Mouse (Mus musculus) hindbrain, embryonic 13.5 days (tissue): Measurements from ENCODE around the gene Gm10320. TPM values are rescaled to one million over a fixed set of nuclear protein-coding genes. Genes with fewer than 3 reads are reported as not detected.

ENCODE experiments used
- ATAC-seq: fragments of 200-750 bp; cut with Nextera tagmentation; 2 replicates; pipeline ENCODE4 v1.8.0; 2017; ENCODE audit warnings: moderate TSS enrichment; ENCODE audit not compliant: low FRiP score
- H3K27ac ChIP-seq: fragments of 300-500 bp; sonication (generic); 2 replicates; pipeline ENCODE4 v1.5.1; 2015; ENCODE audit warnings: inconsistent platforms, mild to moderate bottlenecking, moderate library complexity
- H3K27me3 ChIP-seq: fragments of 300-500 bp; sonication (generic); 2 replicates; pipeline ENCODE4 v1.6.1; 2015; ENCODE audit warnings: mild to moderate bottlenecking, inconsistent platforms
- H3K36me3 ChIP-seq: fragments of 300-500 bp; sonication (generic); 2 replicates; pipeline ENCODE4 v1.6.1; 2015; ENCODE audit warnings: mild to moderate bottlenecking, inconsistent platforms
- H3K4me1 ChIP-seq: fragments of 300-500 bp; sonication (generic); replicated peaks from 2 replicates; pipeline ENCODE4 v1.6.1; 2015; ENCODE audit warnings: inconsistent platforms
- H3K4me2 ChIP-seq: fragments of 300-500 bp; sonication (generic); 2 replicates; pipeline ENCODE4 v1.6.1; 2015; ENCODE audit warnings: inconsistent platforms, mild to moderate bottlenecking, moderate library complexity
- H3K4me3 ChIP-seq: fragments of 300-500 bp; sonication (generic); 2 replicates; pipeline ENCODE4 v1.5.1; 2015; ENCODE audit warnings: mild to moderate bottlenecking, inconsistent platforms
- H3K9ac ChIP-seq: fragments of 300-500 bp; sonication (generic); 2 replicates; pipeline ENCODE4 v1.6.1; 2015; ENCODE audit warnings: mild to moderate bottlenecking, inconsistent platforms
- H3K9me3 ChIP-seq: fragments of 300-500 bp; sonication (generic); 2 replicates; pipeline ENCODE4 v1.6.1; 2016; ENCODE audit warnings: inconsistent platforms
- WGBS: fragments of 180-500 bp; shearing (Covaris S2); methylation state at CpG from one replicate; pipeline ENCODE4 v1.1.7; 2015; 5-methylcytosine and 5-hydroxymethylcytosine counted together
- polyA plus RNA-seq: library from polyadenylated mRNA; unstranded; fragments of >200 nt; fragmentation: Nextera tagmentation; extraction: Ambion mirVana; gene quantifications from 2 replicates; pipeline ENCODE4 v1.2.1, GENCODE M21; 2015

Gm10320 gene
- polyA plus RNA-seq, 1 experiment from 2014 or later: 0.99 TPM

GRCm38 (mm10) chr13:98453146-98453545 is 38.7 kb downstream of the Gm10320 start:
- WGBS: 75% methylated on average over 4 of the region's 4 CpGs
- no peak overlapping the region for H3K9ac ChIP-seq
- no peak for ATAC-seq

DNA sequence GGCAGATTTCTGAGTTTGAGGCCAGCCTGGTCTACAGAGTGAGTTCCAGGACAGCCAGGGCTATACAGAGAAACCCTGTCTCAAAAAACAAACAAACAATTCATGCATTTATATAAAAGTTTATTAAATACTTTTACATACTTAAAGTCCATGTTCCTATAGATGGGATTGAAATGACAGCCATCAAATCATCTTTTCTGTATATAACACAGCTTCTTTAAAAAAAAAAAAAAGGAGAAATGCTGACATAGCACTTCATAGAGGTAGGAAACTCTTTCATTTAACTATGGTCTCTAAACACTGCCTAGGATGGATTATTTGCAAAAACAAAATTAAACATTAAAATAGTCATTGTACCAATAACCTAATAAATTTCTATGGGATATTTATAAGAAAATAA is 43.1 kb downstream of the Gm10320 start:
- Histone ChIP-seq H3K4me2 (no peak overlapping the region), H3K9ac (no peak overlapping the region), H3K27ac (no peak overlapping the region), H3K4me1 (no peaks in the 10 kb centered on the region), H3K9me3 (peaks cover 10% of the 10 kb centered on the region; the same call in 1 of the 2 replicates), H3K27me3 (no peaks in the 10 kb centered on the region), H3K36me3 (no peaks in the 10 kb centered on the region), H3K4me3 (no peak overlapping the region)
- ATAC-seq: no peak

More at GRCm38 (mm10) chr13:98453146-98453545, 38.7 kb downstream of the Gm10320 start:
- no peak overlapping the region for H3K4me3 ChIP-seq
- H3K4me1 ChIP-seq: no peaks in the 10 kb centered on the region
- no peaks in the 10 kb centered on the region for H3K36me3 ChIP-seq
- no peaks in the 10 kb centered on the region for H3K27me3 ChIP-seq
- H3K4me2 ChIP-seq: no peak overlapping the region
- peaks cover 10% of the 10 kb centered on the region; the same call in 1 of the 2 replicates for H3K9me3 ChIP-seq
- H3K27ac ChIP-seq: no peak overlapping the region

GRCm38 (mm10) chr13:98447741-98448140 is 44.1 kb downstream of the Gm10320 start:
- Histone ChIP-seq H3K4me1 (no peaks in the 10 kb centered on the region), H3K4me3 (no peak overlapping the region), H3K36me3 (no peaks in the 10 kb centered on the region), H3K27me3 (no peaks in the 10 kb centered on the region), H3K4me2 (no peak overlapping the region), H3K27ac (no peak overlapping the region), H3K9me3 (peaks cover 10% of the 10 kb centered on the region; the same call in 1 of the 2 replicates), H3K9ac (no peak overlapping the region)
- WGBS: 82% methylated on average over 6 of the region's 6 CpGs
- ATAC-seq: no peak

DNA sequence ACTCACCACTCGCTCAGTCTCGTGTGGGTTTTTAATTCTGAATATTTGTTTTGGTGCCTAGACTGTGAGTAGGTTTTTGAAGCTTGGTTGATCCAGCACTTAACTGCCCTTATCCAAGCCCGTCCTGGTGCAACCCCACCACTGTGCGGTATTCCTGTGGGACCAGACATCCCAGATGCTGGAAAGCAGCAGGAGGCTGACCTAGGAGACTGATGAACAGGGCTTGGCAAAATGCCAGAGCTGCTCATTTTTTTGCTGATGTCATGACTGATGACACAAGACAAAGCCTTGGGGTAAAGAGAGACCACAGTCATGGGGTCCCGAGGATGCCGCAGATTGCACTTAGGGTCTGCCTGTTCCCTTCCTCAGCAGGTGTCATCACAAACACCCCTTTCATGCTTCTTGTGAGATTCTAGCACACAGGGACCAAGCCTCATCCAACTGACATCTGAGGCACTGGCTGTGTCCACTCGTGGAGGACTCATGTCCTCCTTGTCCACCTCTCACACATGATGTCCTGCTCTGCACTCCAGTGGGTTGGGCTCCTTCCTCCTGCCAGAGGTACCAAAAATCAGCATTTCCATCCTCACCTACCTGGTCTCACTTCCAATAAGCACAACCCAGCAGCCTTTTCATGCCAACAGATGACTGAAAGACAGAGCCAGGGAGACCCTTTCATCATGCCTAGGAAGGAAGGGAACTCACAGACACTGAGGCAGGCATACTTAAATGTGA is 46.2 kb downstream of the Gm10320 start:
- H3K27ac ChIP-seq: no peak overlapping the region

GRCm38 (mm10) chr13:98441001-98441400 is 50.8 kb downstream of the Gm10320 start:
- no peaks in the 10 kb centered on the region for H3K4me1 ChIP-seq
- H3K9ac ChIP-seq: no peak overlapping the region
- no peak overlapping the region for H3K4me2 ChIP-seq
- H3K9me3 ChIP-seq: no peaks in the 10 kb centered on the region
- 88% methylated on average over 4 of the region's 4 CpGs for WGBS
- H3K27ac ChIP-seq: no peak overlapping the region
- H3K36me3 ChIP-seq: no peaks in the 10 kb centered on the region
- H3K27me3 ChIP-seq: no peaks in the 10 kb centered on the region
- ATAC-seq: no peak
- H3K4me3 ChIP-seq: no peak overlapping the region

More for the DNA sequence above, 46.2 kb downstream of the Gm10320 start:
- Histone ChIP-seq H3K4me2 (no peak overlapping the region), H3K27me3 (no peaks in the 10 kb centered on the region), H3K4me3 (no peak overlapping the region), H3K9me3 (no peaks in the 10 kb centered on the region), H3K9ac (no peak overlapping the region), H3K4me1 (no peaks in the 10 kb centered on the region), H3K36me3 (no peaks in the 10 kb centered on the region)
- ATAC-seq: no peak
- 85% methylated on average over 7 of the region's 7 CpGs for WGBS

GRCm38 (mm10) chr13:98440293-98440952 is 51.4 kb downstream of the Gm10320 start:
- ATAC-seq: no peak
- Histone ChIP-seq H3K4me2 (no peak overlapping the region), H3K9ac (no peak overlapping the region), H3K4me3 (no peak overlapping the region), H3K9me3 (no peaks in the 10 kb centered on the region), H3K27ac (no peak overlapping the region), H3K4me1 (no peaks in the 10 kb centered on the region), H3K27me3 (no peaks in the 10 kb centered on the region), H3K36me3 (no peaks in the 10 kb centered on the region)
- WGBS: 58% methylated on average over 13 of the region's 13 CpGs

Other genes starting within 250 kb of the Gm10320 start
- 27.3 and 28.2 TPM in 2 replicates for gene Utp15, start 229.0 kb downstream of the Gm10320 start, polyA plus RNA-seq
- 62.0 and 62.3 TPM in 2 replicates for gene Ankra2, start 228.9 kb downstream of the Gm10320 start, polyA plus RNA-seq
- gene Gm21976, start 212.1 kb downstream of the Gm10320 start, polyA plus RNA-seq: not detected in 2 replicates
- 585 and 615 TPM in 2 replicates for gene Btf3, start 175.0 kb downstream of the Gm10320 start, polyA plus RNA-seq
- 0.79 and 1.1 TPM in 2 replicates for gene Foxd1, start 137.8 kb downstream of the Gm10320 start, polyA plus RNA-seq
- gene Tmem174, start 145.4 kb upstream of the Gm10320 start, polyA plus RNA-seq: not detected in 2 replicates
- gene Tmem171, start 202.8 kb upstream of the Gm10320 start, polyA plus RNA-seq: not detected in 2 replicates